Mouse (Mus musculus): ENCODE data around the gene Col5a2. TPM values are rescaled to one million over a fixed set of nuclear protein-coding genes. Genes with fewer than 3 reads are reported as not detected.

Gene Col5a2
- polyA plus RNA-seq, 1 experiment from 2014 or later = 25.3 TPM

DNA sequence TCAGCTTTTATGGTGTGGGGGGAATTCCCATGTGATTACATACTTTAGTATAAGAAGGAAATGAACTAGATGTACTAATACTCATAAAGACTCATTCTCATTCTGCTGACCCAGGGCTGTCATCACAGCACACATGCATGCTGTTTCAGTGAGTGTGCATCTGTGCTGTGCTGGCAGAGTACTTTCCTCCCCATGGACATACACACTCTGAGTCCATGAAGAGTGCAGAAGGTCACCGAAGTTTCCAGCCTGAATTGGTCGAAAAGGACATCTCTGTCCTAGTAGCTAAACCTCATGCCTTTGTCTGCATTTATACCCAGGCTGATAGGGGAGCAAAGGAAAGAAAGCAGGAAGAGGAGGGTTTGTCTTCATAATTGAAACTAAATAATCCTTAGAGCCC is 83.2 kb downstream of the Col5a2 start:
- DNase-seq (ENCODE audit: low spot score) (no peak), ATAC-seq (replicated peaks; ENCODE audit: low FRiP score) (no peak)
- Histone ChIP-seq H3K4me3 (ENCODE audit: low read depth, low read length) (no peak overlapping the region), H3K9me3 (ENCODE audit: control insufficient read depth, low read length) (no peaks in the 10 kb centered on the region), H3K4me1 (replicated peaks; ENCODE audit: control insufficient read depth, insufficient read depth, low read length) (no peaks in the 10 kb centered on the region), H3K4me2 (no peak overlapping the region), H3K36me3 (ENCODE audit: control insufficient read depth, insufficient read depth, low read length) (no peaks in the 10 kb centered on the region), H3K27me3 (replicated peaks; ENCODE audit: control insufficient read depth, insufficient read depth, low read length) (no peaks in the 10 kb centered on the region), H3K27ac (ENCODE audit: low read depth, low read length) (no peak overlapping the region), H3K9ac (ENCODE audit: low read depth, low read length) (no peak overlapping the region)
- 80% methylated on average over 2 of the region's 2 CpGs for WGBS

DNA sequence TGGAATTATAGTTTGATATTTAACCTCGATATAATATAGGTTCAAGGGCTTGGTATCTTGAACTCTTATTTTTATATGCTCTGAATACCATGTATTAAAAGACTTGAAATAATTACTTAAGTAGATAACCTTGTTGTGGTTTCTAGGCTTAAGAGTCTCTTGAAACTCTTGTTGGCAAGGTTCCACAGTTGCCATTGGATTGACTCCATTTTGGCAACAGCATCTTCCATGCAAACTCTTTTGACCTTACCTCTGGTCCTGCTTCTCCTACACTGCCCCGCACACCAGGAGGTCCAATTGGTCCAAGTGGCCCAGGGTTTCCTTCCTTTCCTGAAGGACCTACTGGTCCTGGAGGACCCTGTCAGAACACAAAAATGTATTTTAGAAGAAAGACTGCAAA is 121.2 kb downstream of the Col5a2 start:
- no peak overlapping the region for H3K27ac ChIP-seq (ENCODE audit: low read depth, low read length)
- H3K4me2 ChIP-seq = no peak overlapping the region
- ATAC-seq (replicated peaks; ENCODE audit: low FRiP score) (no peak), DNase-seq (ENCODE audit: low spot score) (no peak)
- H3K4me1 ChIP-seq (replicated peaks; ENCODE audit: control insufficient read depth, insufficient read depth, low read length) = no peaks in the 10 kb centered on the region
- H3K36me3 ChIP-seq (ENCODE audit: control insufficient read depth, insufficient read depth, low read length) = no peaks in the 10 kb centered on the region
- no peak overlapping the region for H3K9ac ChIP-seq (ENCODE audit: low read depth, low read length)
- 82% methylated on average over 2 of the region's 2 CpGs for WGBS
- H3K9me3 ChIP-seq (ENCODE audit: control insufficient read depth, low read length) = no peaks in the 10 kb centered on the region
- H3K27me3 ChIP-seq (replicated peaks; ENCODE audit: control insufficient read depth, insufficient read depth, low read length) = no peaks in the 10 kb centered on the region
- H3K4me3 ChIP-seq (ENCODE audit: low read depth, low read length) = no peak overlapping the region

DNA sequence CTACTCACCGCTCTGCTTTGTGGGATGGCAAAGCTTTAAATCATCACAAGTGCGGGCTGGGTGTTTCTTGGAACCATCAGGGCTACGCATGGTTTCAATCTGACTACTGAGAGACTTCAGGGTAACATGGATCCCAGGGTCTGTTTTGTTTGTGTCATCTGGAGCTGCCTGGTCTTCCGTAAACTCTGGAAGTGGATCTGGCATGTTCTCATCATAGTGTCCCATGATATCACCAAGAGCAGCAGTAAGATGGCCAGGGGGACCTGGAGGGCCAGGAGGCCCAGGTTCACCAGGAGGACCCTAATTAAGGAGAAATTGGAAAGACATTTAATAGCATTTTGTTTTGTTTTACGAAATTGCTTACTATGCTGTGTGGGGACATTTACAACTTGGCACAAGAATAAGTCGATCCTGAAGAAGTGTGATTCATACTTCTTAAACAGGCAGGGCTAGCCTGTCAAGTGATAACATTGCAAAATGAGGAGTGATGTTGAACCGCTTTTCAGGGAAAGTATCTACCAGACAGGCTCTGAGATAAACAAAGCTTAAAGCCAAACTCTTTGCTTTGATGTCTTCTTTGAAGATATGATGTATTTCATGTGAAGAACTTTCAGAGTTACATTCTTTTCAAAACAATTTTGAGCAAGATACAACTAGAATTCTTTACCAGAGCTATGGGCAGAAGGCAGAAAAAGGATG is 122.9 kb downstream of the Col5a2 start:
- Histone ChIP-seq H3K9me3 (ENCODE audit: control insufficient read depth, low read length) (no peaks in the 10 kb centered on the region), H3K27me3 (replicated peaks; ENCODE audit: control insufficient read depth, insufficient read depth, low read length) (no peaks in the 10 kb centered on the region), H3K4me2 (no peak overlapping the region), H3K27ac (ENCODE audit: low read depth, low read length) (no peak overlapping the region), H3K9ac (ENCODE audit: low read depth, low read length) (no peak overlapping the region), H3K4me1 (replicated peaks; ENCODE audit: control insufficient read depth, insufficient read depth, low read length) (no peaks in the 10 kb centered on the region), H3K4me3 (ENCODE audit: low read depth, low read length) (no peak overlapping the region), H3K36me3 (ENCODE audit: control insufficient read depth, insufficient read depth, low read length) (no peaks in the 10 kb centered on the region; the same call in 1 of the 2 replicates)
- WGBS = 66% methylated on average over 7 of the region's 7 CpGs
- DNase-seq (ENCODE audit: low spot score) = no peak
- ATAC-seq (replicated peaks; ENCODE audit: low FRiP score) = no peak

DNA sequence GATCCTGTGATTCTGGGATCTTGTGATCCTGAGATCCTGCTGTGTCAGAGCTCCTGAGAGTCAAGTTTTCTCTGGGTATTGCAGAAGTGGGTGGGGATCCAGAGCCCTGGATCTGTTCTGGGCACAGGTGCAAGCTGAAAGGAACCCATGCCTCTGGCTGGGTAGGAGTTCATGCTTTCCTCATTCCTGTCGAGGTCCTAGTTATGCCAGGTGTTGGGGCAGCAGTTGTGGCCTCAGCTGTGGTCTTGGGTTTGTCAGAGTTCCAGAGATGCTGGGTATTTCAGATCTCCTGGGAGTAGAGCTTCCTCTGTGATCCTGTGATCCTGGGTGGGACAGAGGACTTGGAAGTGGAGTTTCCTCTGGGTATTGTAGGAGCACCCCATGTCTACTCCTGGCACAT is 137.7 kb downstream of the Col5a2 start:
- ATAC-seq (replicated peaks; ENCODE audit: low FRiP score) = no peak

DNA sequence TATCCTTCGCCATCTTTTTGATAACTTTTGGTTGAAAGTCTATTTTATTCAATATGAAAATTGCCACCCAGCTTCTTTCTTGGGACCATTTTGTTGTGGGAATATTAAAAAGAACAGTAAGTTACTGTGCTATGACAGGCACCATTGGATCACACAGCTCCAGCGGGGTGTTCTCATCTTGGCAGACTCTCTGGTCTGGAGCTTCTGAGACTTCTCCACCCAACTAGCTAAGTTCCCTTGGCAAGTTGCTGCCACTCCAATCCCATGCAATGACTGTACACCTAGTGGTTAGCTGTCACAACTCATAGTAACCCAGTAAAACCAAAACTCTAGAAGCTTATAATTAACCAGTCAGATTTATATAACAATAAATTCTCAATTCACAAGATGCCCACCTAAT is 139.8 kb downstream of the Col5a2 start:
- Histone ChIP-seq H3K4me1 (replicated peaks; ENCODE audit: control insufficient read depth, insufficient read depth, low read length) (no peaks in the 10 kb centered on the region), H3K4me2 (no peak overlapping the region), H3K27ac (ENCODE audit: low read depth, low read length) (no peak overlapping the region), H3K4me3 (ENCODE audit: low read depth, low read length) (no peak overlapping the region), H3K36me3 (ENCODE audit: control insufficient read depth, insufficient read depth, low read length) (peaks cover 2% of the 10 kb centered on the region; the same call in 1 of the 2 replicates), H3K9me3 (ENCODE audit: control insufficient read depth, low read length) (no peaks in the 10 kb centered on the region), H3K9ac (ENCODE audit: low read depth, low read length) (no peak overlapping the region), H3K27me3 (replicated peaks; ENCODE audit: control insufficient read depth, insufficient read depth, low read length) (no peaks in the 10 kb centered on the region)
- no peak for DNase-seq (ENCODE audit: low spot score)
- 86% methylated on average over 2 of the region's 2 CpGs for WGBS
- no peak for ATAC-seq (replicated peaks; ENCODE audit: low FRiP score)

More for the DNA sequence above, 137.7 kb downstream of the Col5a2 start:
- peaks cover 2% of the 10 kb centered on the region; the same call in 1 of the 2 replicates for H3K36me3 ChIP-seq (ENCODE audit: control insufficient read depth, insufficient read depth, low read length)
- H3K27ac ChIP-seq (ENCODE audit: low read depth, low read length) = no peak overlapping the region
- DNase-seq (ENCODE audit: low spot score) = no peak
- H3K4me2 ChIP-seq = no peak overlapping the region
- no peaks in the 10 kb centered on the region for H3K27me3 ChIP-seq (replicated peaks; ENCODE audit: control insufficient read depth, insufficient read depth, low read length)
- H3K4me1 ChIP-seq (replicated peaks; ENCODE audit: control insufficient read depth, insufficient read depth, low read length) = no peaks in the 10 kb centered on the region
- H3K9ac ChIP-seq (ENCODE audit: low read depth, low read length) = no peak overlapping the region
- H3K9me3 ChIP-seq (ENCODE audit: control insufficient read depth, low read length) = no peaks in the 10 kb centered on the region
- H3K4me3 ChIP-seq (ENCODE audit: low read depth, low read length) = no peak overlapping the region
- 52% methylated on average over 1 of the region's 1 CpGs for WGBS

DNA sequence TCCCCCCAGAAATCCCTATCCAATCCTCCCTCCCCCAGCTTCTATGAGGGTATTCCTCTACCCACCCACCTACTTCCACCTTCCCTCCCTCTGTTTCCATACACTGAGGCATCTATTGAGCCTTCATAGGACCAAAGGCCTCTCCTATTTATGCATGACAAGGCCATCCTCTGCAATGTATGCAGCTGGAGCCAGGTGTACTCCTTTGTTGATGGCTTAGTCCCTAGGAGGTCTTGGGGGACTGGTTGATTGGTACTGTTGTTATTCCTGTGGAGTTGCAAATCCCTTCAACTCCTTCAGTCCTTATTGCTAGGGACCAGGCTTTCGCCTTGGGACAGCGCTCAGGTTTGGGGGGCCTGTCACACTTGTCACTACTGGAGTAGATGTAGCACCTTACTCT is 143.4 kb downstream of the Col5a2 start:
- Histone ChIP-seq H3K4me2 (no peak overlapping the region), H3K36me3 (ENCODE audit: control insufficient read depth, insufficient read depth, low read length) (no peaks in the 10 kb centered on the region), H3K27me3 (replicated peaks; ENCODE audit: control insufficient read depth, insufficient read depth, low read length) (no peaks in the 10 kb centered on the region), H3K4me1 (replicated peaks; ENCODE audit: control insufficient read depth, insufficient read depth, low read length) (no peaks in the 10 kb centered on the region), H3K27ac (ENCODE audit: low read depth, low read length) (no peak overlapping the region), H3K9ac (ENCODE audit: low read depth, low read length) (no peak overlapping the region), H3K4me3 (ENCODE audit: low read depth, low read length) (no peak overlapping the region), H3K9me3 (ENCODE audit: control insufficient read depth, low read length) (no peaks in the 10 kb centered on the region)
- ATAC-seq (replicated peaks; ENCODE audit: low FRiP score) (no peak), DNase-seq (ENCODE audit: low spot score) (no peak)
- 94% methylated on average over 2 of the region's 2 CpGs for WGBS

DNA sequence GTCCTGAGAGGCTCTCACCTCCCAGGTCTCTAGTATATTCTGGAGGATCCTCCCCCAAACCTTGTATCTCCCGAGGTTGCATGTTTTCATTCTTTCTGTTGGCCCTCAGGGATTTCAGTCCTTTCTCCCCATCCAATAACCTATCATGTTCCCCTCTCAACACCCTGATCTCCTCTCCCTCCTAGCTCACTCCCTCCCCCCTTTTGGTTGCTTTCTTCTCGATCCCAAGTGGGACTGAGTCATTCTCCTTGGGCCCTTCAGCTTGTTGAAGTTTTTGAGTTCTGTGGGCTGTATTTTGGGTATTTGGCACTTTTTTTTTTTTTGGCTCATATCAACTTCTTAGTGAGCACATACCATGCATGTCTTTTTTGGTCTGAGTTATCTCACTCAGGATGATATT is 143.9 kb downstream of the Col5a2 start:
- ATAC-seq (replicated peaks; ENCODE audit: low FRiP score) (no peak), DNase-seq (ENCODE audit: low spot score) (no peak)
- Histone ChIP-seq H3K4me3 (ENCODE audit: low read depth, low read length) (no peak overlapping the region), H3K9me3 (ENCODE audit: control insufficient read depth, low read length) (no peaks in the 10 kb centered on the region), H3K36me3 (ENCODE audit: control insufficient read depth, insufficient read depth, low read length) (no peaks in the 10 kb centered on the region), H3K9ac (ENCODE audit: low read depth, low read length) (no peak overlapping the region), H3K27me3 (replicated peaks; ENCODE audit: control insufficient read depth, insufficient read depth, low read length) (no peaks in the 10 kb centered on the region), H3K4me2 (no peak overlapping the region), H3K27ac (ENCODE audit: low read depth, low read length) (no peak overlapping the region), H3K4me1 (replicated peaks; ENCODE audit: control insufficient read depth, insufficient read depth, low read length) (no peaks in the 10 kb centered on the region)
- WGBS = 66% methylated on average over 2 of the region's 2 CpGs

DNA sequence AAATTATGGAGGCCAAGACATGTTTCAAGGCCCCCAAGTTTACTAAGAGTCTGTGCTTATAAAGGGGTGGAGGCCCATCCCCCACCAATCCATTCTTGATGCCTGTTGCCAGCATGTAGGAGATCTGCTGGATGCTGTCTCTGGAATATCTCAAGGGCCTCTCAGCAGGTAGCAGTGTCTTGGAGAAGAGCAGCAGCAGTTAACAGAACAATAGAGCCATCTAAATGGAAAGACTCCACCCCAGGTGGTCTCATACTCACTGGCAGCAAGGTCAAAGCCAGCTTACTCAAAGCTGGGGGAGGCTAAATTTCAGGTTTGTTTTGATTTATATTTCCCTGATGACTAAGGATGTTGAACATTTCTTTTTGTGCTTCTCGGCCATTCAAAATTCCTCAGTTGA is 145.1 kb downstream of the Col5a2 start:
- WGBS = 72% methylated on average over 1 of the region's 1 CpGs
- Histone ChIP-seq H3K4me1 (replicated peaks; ENCODE audit: control insufficient read depth, insufficient read depth, low read length) (no peaks in the 10 kb centered on the region), H3K4me2 (no peak overlapping the region), H3K9me3 (ENCODE audit: control insufficient read depth, low read length) (no peaks in the 10 kb centered on the region), H3K27ac (ENCODE audit: low read depth, low read length) (no peak overlapping the region), H3K9ac (ENCODE audit: low read depth, low read length) (no peak overlapping the region), H3K27me3 (replicated peaks; ENCODE audit: control insufficient read depth, insufficient read depth, low read length) (no peaks in the 10 kb centered on the region), H3K4me3 (ENCODE audit: low read depth, low read length) (no peak overlapping the region), H3K36me3 (ENCODE audit: control insufficient read depth, insufficient read depth, low read length) (no peaks in the 10 kb centered on the region)
- ATAC-seq (replicated peaks; ENCODE audit: low FRiP score) (no peak), DNase-seq (ENCODE audit: low spot score) (no peak)

DNA sequence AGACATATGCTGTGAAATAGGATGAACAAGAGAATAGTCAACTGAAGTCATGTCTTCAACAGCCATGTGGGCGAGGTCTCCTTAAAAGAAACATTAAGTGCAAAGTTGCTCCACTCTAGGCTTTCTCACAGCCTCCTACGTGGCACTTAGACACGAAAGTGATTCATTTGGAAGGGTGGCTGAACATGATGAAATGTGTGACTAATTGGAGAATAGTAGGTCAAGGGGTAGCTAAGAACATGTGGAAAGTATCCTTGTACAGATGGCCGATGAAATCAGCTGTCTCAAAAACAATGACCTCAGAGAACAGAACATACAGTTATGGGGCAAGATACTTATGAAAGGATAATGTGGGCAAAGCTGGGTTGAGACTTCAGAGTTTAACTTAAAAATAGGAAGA is 147.1 kb downstream of the Col5a2 start:
- no peak for ATAC-seq (replicated peaks; ENCODE audit: low FRiP score)

More for the DNA sequence above, 147.1 kb downstream of the Col5a2 start:
- WGBS = 65% methylated on average over 4 of the region's 4 CpGs
- H3K9me3 ChIP-seq (ENCODE audit: control insufficient read depth, low read length) = no peaks in the 10 kb centered on the region
- no peak overlapping the region for H3K4me3 ChIP-seq (ENCODE audit: low read depth, low read length)
- no peaks in the 10 kb centered on the region for H3K36me3 ChIP-seq (ENCODE audit: control insufficient read depth, insufficient read depth, low read length)
- H3K9ac ChIP-seq (ENCODE audit: low read depth, low read length) = no peak overlapping the region
- H3K4me2 ChIP-seq = no peak overlapping the region
- no peak overlapping the region for H3K27ac ChIP-seq (ENCODE audit: low read depth, low read length)
- H3K4me1 ChIP-seq (replicated peaks; ENCODE audit: control insufficient read depth, insufficient read depth, low read length) = no peaks in the 10 kb centered on the region
- no peaks in the 10 kb centered on the region for H3K27me3 ChIP-seq (replicated peaks; ENCODE audit: control insufficient read depth, insufficient read depth, low read length)
- no peak for DNase-seq (ENCODE audit: low spot score)
